Mouse (Mus musculus) spleen, embryonic (tissue): ENCODE measurements around the gene Rasl2-9.
"Not testable (repeated sequence)": the region's sequence is repeated elsewhere in the genome, so short reads cannot be mapped to it uniquely, and the experiment has no call there.

Experiments used
- CTCF ChIA-PET: fragments of 350-600 bp; sonication (Branson Sonifier 250); formaldehyde crosslinking; loops from one replicate; lab custom pipeline; 2022; lab: Charles Lee

The Rasl2-9 gene

DNA sequence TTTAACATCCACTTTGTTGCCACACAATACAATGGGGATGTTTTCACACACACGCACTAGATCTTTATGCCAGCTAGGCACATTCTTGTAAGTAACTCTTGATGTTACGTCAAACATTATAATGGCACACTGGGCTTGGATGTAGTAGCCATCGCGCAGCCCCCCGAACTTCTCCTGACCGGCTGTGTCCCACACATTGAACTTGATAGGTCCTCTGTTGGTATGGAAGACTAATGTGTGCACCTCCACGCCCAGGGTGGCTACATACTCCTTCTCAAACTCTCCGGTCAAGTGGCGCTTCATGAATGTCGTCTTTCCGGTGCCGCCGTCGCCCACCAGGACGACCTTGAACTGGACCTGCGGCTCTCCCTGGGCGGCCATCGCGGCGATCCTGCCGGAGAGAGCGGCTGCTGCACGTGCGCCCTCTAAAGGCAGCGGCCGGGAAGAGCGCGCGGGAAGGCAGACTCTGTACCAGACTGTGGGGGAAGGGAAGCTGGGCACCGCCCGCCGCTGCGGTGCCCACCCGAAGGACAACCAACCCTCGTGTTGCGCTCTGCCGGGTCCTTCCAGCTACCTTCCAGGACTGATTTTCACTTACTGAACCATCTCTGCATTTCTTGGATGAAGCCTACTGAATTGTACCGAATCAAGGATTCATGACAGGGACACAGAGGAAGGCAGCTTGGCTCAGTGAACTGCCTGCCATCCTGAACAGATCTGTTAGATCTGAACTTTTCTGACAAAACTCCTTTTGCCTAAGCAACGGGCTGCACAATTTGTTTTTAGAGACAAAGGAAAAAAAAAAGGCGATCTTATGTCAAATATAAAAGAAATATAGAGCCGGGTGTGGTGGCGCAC is at the start of gene Rasl2-9:
Rasl2-9 (minus strand) TSS at position 402 of the 858 bp plus-strand sequence.
- CTCF ChIA-PET: interaction anchor here (0.9 kb wide), 1 partner anchor 110 kb away, joined by 4 read pairs; no protein-coding TSS in a partner anchor

- CTCF ChIA-PET: not testable (repeated sequence)
Measured at GRCm38 (mm10) chr7:5149570-5149969, 23.8 kb upstream of the Rasl2-9 start, which contains the start of gene Vmn1r55. Gene Vmn1r55, minus strand, starts transcription at chr7:5149670.

DNA sequence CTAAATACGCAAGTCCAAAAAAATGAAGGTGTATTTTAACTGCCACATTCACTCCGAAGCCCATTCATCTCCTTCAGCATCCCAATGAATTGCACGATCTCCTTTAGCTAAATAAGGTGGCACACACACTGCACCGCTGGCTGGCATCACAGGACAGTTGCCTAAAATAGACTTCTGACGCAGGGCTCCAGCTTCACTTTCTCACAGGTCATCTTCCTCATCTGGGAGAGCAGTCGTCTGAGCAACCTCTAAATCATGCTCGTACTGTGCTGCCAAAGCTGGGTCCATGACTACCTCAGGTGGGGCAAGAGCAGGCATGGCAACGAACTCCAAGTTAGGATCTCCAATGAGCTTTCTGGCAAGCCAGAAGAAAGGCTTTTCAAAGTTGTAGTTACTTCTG is 672 bp downstream of the Rasl2-9 start:
- CTCF ChIA-PET: interaction anchor here (0.5 to 0.9 kb wide), 2 partner anchors 109 to 1041 kb away, joined by 4 to 15 read pairs; no protein-coding TSS in a partner anchor

GRCm38 (mm10) chr7:5116850-5117249 is 8.9 kb downstream of the Rasl2-9 start, which contains the start of gene Rfpl4:
Gene Rfpl4, minus strand, starts transcription at chr7:5116950.
- CTCF ChIA-PET: no interaction called here

GRCm38 (mm10) chr7:5112701-5113100 is 13.0 kb downstream of the Rasl2-9 start:
- CTCF ChIA-PET: no interaction called here

DNA sequence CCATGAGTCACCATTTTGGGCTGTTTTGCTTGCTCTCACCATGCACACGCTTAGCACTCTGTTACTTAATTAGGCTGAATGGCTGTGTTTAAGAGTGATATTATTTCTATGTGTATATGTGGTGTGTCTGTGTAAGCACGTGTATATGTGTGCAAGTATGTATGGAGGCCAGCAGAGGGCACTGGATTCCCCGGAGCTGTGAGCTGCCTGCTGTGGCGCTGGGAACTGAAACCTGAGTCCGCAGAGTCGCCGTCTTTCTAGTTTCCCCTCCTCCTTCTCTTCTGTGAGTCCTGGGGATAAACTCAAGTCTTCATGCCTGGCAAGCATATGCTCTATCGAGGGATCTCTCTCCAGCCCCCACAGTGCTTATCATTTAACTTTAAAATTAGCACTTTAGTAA is 16.4 kb downstream of the Rasl2-9 start:
- CTCF ChIA-PET: interaction anchor here (0.7 kb wide), 1 partner anchor 1089 kb away, joined by 4 read pairs; no protein-coding TSS in a partner anchor

DNA sequence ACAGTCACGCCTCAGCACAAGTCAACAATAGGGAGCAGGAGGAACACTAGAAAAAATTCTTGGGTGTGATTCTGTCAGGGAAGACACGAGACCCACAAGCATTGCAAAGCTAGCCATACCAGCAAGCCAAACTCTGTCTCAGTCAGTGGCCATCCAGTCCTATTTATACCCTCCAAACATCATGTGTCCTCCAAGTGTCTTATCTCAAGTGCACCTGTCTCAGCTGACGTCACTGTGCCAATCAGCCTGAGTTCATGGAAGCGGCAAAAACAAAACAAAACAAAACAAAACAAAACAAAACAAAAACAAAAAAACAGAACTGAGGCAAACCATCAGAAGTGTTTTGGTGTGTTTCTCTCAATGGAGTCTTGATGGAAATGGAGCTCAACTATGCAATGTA is 17.5 kb downstream of the Rasl2-9 start:
- CTCF ChIA-PET: no interaction called here

DNA sequence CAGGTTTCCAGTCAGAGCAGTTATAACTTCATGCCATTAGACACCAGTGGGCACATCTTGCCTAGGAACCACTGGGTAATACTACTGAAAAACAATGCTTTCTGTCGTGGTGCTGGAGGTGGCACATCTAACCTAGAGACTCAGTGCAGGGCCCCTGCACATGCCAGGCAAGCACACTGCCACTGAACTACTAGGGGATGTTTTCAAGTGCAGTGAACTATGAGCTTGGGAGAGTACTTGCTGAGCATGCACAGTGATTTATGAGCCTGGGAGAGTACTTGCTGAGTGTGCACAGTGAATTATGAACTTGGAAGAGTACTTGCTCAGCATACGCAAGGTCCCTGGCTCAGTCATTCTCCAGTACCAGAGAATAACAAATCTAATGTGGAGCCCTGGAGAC is 23.2 kb downstream of the Rasl2-9 start:
- CTCF ChIA-PET: no interaction called here

DNA sequence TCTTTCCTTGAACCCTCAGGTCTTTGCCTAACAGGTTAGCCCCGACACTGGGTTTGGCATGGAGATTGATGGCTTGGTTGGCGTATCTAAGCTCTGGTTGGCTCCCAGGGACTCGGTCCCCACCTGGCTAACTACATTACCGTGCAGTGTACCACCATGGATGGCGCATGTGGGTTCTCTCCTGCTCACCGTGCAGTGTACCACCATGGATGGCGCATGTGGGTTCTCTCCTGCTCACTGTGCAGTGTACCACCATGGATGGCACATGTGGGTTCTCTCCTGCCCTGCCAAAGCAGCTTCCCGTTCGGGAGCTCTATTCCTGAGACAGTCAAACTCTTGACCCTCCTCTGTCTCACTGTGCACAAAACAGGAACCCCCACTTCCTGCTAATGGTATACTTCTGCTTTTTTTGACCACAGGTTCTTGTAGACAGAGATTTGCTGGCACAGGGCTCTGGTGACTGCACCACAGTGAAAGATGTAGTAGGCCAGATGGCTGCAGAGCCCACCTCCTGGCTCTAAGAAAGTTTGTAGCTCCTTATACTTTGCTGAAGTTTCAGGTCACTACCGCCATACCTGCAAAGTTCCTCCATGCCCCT is 24.6 kb downstream of the Rasl2-9 start:
- CTCF ChIA-PET: no interaction called here

GRCm38 (mm10) chr7:5099796-5100195 is 26.0 kb downstream of the Rasl2-9 start:
- CTCF ChIA-PET: no interaction called here

- CTCF ChIA-PET: no interaction called here
Measured at GRCm38 (mm10) chr7:5098769-5099168, 27.0 kb downstream of the Rasl2-9 start.

DNA sequence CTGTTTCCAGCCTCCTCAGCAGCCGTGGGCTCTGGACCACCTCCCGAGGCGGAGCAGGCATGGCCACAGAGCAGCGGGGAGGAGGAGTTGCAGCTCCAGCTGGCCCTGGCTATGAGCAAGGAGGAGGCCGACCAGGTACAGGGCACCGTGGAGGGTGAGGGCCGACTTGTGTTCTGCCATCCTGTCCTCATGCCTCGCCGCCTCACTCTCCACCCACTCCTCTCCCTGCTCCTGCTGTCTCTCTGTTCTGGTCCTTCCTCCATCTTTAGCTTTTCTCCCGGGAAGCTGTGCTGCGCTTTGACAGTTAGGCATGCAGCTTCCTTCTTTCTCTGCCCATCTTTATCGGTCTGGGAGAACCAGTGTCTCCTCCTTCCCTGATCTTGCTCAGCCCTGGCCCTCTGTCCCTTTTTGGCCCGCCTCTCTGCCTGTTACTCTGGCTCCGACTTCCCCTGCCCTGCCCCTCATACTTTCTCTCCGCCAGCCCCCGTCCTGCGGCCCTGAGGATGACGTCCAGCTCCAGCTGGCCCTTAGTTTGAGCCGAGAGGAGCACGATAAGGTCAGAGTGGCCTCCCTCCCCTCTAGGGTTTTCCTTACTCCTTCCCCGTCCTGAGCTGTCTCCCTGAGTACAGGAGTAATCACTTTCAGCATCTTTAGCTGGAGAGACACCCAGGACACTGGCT is 32.8 kb downstream of the Rasl2-9 start:
- CTCF ChIA-PET: no interaction called here

- CTCF ChIA-PET: no interaction called here
Measured at GRCm38 (mm10) chr7:5092381-5092780, 33.4 kb downstream of the Rasl2-9 start.

DNA sequence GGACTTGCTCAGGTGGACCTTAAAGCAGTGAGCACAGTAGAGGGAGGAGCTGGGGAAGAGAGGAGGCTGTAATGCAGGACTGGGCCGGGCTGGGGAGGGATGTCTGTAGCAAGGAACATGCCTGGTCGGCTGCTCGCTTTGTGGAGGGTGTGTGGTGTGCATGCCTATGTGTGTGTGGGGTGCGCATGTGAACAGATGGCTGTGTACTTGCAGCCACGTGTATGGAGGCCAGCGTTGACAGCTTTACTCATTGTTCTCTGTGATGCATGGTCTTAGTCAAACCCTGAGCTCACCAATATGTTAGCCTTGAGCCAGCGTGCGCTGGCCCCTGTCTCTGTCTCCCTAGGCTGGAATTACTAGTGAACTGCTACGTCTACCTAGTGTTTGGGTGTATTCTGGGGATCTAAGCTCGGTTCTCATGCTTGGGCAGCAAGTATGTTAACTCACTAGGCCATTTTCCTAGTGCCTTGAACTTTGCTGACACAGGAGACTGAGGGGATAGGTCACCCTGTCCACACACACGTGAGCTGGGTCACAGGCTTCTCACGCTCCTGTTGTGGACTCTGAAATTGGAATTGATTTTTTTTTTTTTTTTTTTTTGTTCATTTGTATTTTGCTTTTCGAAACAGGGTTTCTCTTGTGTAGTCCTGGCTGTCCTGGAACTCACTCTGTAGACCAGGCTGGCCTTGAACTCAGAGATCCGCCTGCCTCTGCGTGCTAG is 34.6 kb downstream of the Rasl2-9 start:
- CTCF ChIA-PET: interaction anchor here (0.6 kb wide), 2 partner anchors 20 to 369 kb away, joined by 3 to 7 read pairs; no protein-coding TSS in a partner anchor

- CTCF ChIA-PET: no interaction called here
Measured at GRCm38 (mm10) chr7:5089853-5090252, 35.9 kb downstream of the Rasl2-9 start.

- CTCF ChIA-PET: no interaction called here
Measured at GRCm38 (mm10) chr7:5087886-5088285, 37.9 kb downstream of the Rasl2-9 start.

DNA sequence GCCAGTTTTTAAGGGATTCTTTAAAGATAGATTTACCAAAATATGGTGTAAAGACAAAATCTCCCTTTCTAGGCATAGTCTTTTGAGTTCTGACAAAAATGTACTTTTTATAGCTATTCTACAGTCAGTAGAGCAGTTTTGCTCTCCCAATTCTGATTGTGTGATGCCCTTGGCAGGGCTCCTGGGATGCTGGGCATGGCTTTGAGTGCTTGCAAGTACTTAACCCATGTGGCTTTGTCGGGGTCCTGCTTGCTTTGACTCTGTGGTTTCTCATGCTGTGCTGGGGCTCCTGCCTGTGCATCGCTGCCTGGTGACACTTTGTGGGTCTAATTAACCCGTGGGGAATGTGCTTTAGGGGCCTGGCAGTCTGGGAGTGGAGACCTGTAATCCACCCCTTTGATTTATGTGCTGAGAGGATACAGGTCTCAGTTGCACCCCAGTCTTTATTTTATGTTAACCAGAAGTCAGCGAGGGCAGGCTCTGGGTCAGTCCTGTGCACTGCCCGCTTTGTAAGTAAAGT is 38.8 kb downstream of the Rasl2-9 start:
- CTCF ChIA-PET: no interaction called here

DNA sequence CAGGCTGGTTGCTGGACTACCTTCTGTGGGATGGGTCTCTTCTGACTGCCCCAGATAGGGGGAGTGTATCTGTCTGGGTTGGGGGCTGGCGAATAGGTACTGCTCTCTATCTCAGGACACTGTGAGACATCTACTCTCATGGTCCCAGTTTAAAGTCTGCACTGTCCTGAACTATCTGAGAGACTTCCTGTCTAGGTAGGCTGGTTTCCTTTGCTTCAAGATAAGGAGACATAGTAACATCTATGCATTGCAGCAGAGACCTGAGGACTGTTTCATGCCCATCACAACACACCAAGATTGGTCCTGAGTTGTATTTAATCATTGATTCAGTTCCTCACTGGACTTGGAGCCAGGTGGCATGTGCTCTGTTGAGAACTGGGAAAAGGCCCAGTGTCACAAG is 40.2 kb downstream of the Rasl2-9 start:
- CTCF ChIA-PET: no interaction called here

DNA sequence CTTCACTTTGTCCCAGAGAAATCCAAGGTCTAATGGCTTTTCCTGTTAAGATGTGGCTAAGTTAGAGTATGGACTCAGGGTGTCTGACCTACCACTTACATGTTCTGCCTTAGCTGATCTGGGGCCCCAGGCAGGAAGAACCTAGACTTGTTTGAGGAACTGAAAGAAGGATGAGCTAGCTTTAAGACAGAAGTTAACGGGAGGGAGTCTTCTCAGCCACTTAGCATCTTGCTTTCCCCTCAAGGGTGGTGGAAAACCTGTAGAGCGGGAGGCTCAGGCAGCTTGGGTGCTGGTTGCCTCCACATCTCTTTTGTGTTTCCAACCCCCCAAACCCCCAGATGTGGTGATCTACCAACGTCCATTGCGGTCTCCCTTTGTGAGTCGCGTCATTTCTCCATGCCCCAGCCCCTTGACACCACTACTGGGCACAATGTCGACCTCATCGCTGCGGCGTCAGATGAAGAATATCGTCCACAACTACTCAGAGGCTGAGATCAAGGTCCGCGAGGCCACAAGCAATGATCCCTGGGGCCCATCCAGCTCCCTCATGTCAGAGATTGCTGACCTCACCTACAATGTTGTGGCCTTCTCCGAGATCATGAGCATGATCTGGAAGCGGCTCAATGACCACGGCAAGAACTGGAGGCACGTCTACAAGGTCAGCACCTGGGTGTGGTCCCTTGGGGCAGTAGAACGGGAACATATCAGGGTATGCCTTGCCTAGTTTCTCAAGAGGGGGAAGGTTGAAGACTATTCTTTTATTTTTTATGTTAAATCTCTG is 42.2 kb downstream of the Rasl2-9 start:
- CTCF ChIA-PET: interaction anchor here (0.5 to 0.6 kb wide), 2 partner anchors 79 to 449 kb away, joined by 3 to 16 read pairs; no protein-coding TSS in a partner anchor

DNA sequence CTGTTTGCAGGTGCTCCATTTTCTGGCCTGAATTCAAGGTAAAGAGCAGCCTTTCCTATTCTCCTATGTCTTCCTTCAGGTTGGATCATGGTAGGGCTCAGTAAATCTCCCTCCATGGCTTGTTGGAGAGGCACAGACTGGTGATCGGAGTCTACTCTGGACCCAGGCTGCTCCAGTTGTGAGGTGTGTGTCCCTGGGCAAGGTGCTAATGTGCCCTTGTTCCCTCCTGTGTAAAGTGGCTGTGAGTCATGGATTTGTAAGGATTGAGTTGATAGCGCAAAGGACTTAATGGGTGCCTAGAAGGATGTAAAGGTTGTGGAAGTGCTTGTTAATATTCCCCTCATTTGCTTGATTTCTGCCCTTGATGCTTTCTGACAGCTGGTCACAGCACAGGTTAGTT is 43.8 kb downstream of the Rasl2-9 start:
- CTCF ChIA-PET: no interaction called here
